Mouse (Mus musculus) hindbrain, embryonic 14.5 days (tissue): ENCODE measurements around the gene Ntn5. TPM values are rescaled to one million over a fixed set of nuclear protein-coding genes. Genes with fewer than 3 reads are reported as not detected.
A peak's percentile ranks its signal among the peaks of the same experiment; 100 is the strongest.

ENCODE experiments used
- ATAC-seq: fragments of 200-750 bp; cut with Nextera tagmentation; 2 replicates; pipeline ENCODE4 v1.8.0; 2017; ENCODE audit warnings: moderate number of reproducible peaks, mild to moderate bottlenecking, moderate TSS enrichment, moderate library complexity; ENCODE audit not compliant: low FRiP score
- DNase-seq: peaks from one replicate; pipeline ENCODE4 v3.0.0-alpha.2; 2015; ENCODE audit warnings: low spot score
- H3K27ac ChIP-seq: fragments of 300-500 bp; sonication (generic); 2 replicates; pipeline ENCODE4 v1.5.1; 2014; ENCODE audit warnings: mild to moderate bottlenecking, moderate library complexity
- H3K27me3 ChIP-seq: fragments of 300-500 bp; sonication (generic); 2 replicates; pipeline ENCODE4 v1.6.1; 2014; ENCODE audit warnings: mild to moderate bottlenecking, low read length, mixed read lengths; ENCODE audit not compliant: control insufficient read depth, insufficient read depth
- H3K36me3 ChIP-seq: fragments of 300-500 bp; sonication (generic); replicated peaks from 2 replicates; pipeline ENCODE4 v1.6.1; 2014; ENCODE audit not compliant: control insufficient read depth, insufficient read depth
- H3K4me1 ChIP-seq: fragments of 300-500 bp; sonication (generic); replicated peaks from 2 replicates; pipeline ENCODE4 v1.6.1; 2014; ENCODE audit warnings: antibody characterized with exemption, low read length, mixed read lengths; ENCODE audit not compliant: control insufficient read depth, insufficient read depth
- H3K4me2 ChIP-seq: fragments of 300-500 bp; sonication (generic); replicated peaks from 2 replicates; pipeline ENCODE4 v1.6.1; 2014; ENCODE audit warnings: mild to moderate bottlenecking, moderate library complexity
- H3K4me3 ChIP-seq: fragments of 300-500 bp; sonication (generic); replicated peaks from 2 replicates; pipeline ENCODE4 v1.5.1; 2014; ENCODE audit warnings: mild to moderate bottlenecking, low read length
- H3K9ac ChIP-seq: fragments of 300-500 bp; sonication (generic); 2 replicates; pipeline ENCODE4 v1.6.1; 2014
- H3K9me3 ChIP-seq: fragments of 300-500 bp; sonication (generic); 2 replicates; pipeline ENCODE4 v1.6.1; 2016; ENCODE audit warnings: low read length; ENCODE audit not compliant: control insufficient read depth
- WGBS: fragments of 180-500 bp; shearing (Covaris S2); extraction: QIAGEN DNeasy Blood & Tissue Kit; methylation state at CpG from one replicate; pipeline ENCODE4 v1.1.7; 2014; 5-methylcytosine and 5-hydroxymethylcytosine counted together
- polyA plus RNA-seq: library from polyadenylated mRNA; unstranded; fragments of >200 nt; fragmentation: Nextera tagmentation; extraction: Ambion mirVana; gene quantifications from 2 replicates; pipeline ENCODE4 v1.2.1, GENCODE M21; 2014

The Ntn5 gene
- polyA plus RNA-seq, 1 experiment from 2014 or later, result 1.3 TPM

DNA sequence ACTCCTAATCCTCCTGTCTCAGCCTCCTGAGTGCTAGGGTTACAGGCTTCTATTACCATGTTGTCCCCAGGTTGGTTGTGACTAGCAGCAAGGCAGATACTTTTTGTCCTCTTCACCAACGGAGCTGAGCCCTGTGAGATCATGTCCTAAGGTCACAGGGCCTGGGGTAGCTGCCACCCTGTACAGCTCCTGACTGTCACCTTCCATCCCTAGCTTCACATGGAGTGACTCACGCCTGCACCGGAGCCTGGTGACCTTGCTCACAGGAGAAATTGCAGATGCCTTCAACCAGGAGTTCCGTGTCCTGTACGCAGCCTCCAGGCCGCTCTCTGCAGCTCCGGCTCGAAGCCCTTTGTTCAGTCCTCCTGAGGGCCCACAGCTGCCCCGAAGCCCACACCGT is 42.6 kb downstream of the Ntn5 start:
- no peaks in the 10 kb centered on the region for H3K9me3 ChIP-seq
- 95% methylated on average over 10 of the region's 10 CpGs for WGBS
- H3K4me2 ChIP-seq, result no peak overlapping the region
- DNase-seq (no peak), ATAC-seq (no peak)
- H3K36me3 ChIP-seq, result peaks cover 60% of the 10 kb centered on the region
- H3K4me1 ChIP-seq, result no peaks in the 10 kb centered on the region
- no peak overlapping the region for H3K27ac ChIP-seq
- H3K27me3 ChIP-seq, result no peaks in the 10 kb centered on the region
- H3K9ac ChIP-seq, result no peak overlapping the region
- H3K4me3 ChIP-seq, result no peak overlapping the region

DNA sequence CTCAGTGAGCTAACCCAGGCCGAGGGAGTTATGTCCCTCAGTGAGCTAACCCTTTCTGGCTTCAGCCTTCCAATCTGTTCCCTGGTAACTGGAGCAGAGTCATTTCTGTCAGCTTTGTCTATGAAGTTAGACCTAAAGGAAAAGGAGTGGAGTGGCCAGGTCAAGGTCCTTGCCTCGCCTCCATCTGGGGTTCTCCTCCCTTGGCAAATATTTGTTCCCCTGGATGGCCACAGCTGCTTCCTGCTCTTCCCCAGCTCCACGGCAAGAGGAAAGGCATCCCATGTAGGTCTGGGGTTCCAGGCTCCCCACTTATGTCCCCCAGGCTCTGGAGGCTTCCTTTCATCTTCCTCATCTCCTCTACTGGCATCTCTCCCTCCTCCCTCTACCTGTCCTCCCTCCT is 43.8 kb downstream of the Ntn5 start:
- no peaks in the 10 kb centered on the region for H3K27me3 ChIP-seq
- no peak overlapping the region for H3K27ac ChIP-seq
- ATAC-seq (no peak), DNase-seq (no peak)
- H3K4me2 ChIP-seq, result no peak overlapping the region
- no peaks in the 10 kb centered on the region for H3K9me3 ChIP-seq
- H3K4me3 ChIP-seq, result no peak overlapping the region
- 86% methylated on average over 3 of the region's 3 CpGs for WGBS
- no peak overlapping the region for H3K9ac ChIP-seq
- no peaks in the 10 kb centered on the region for H3K4me1 ChIP-seq
- H3K36me3 ChIP-seq, result peaks cover 48% of the 10 kb centered on the region

DNA sequence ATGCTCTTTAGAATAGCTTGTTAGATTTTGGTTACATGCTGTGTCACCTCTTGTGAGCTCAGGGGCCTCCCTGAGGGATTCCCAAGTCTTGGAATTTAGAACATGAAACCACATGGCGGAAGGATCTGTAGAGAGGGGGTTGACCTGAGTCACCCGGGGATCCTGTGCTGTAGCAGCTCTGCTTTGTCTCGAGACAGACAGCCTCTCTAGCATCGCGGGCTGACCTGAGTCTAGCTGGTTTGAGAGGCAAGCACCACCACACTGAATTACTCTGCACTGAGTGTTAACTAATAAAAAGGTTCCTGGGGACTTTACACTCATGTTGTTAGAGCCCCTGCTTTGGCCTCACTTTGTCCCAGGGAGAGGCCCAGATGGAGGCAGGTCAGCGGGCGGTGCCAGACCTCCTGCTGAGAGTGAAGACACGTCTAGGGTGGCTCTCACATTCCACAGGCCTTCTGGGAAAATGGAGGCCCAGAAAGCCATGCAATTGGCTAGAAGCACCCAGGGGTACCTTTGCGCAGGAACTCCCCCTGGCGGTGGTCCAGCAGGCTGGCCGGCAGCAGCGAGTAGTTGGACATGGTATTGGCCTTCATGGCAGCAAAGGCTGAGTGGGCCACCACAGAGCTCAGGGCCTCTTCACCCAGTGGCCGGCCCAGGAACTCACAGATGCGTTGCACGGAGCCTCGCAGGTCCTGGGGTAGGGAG is 47.1 kb downstream of the Ntn5 start:
- no peaks in the 10 kb centered on the region for H3K4me1 ChIP-seq
- H3K36me3 ChIP-seq, result peaks cover 17% of the 10 kb centered on the region
- no peak overlapping the region for H3K27ac ChIP-seq
- no peak overlapping the region for H3K9ac ChIP-seq
- H3K4me3 ChIP-seq, result no peak overlapping the region
- ATAC-seq (no peak), DNase-seq (no peak)
- H3K9me3 ChIP-seq, result no peaks in the 10 kb centered on the region
- WGBS, result 18% methylated on average over 16 of the region's 16 CpGs
- no peak overlapping the region for H3K4me2 ChIP-seq
- H3K27me3 ChIP-seq, result no peaks in the 10 kb centered on the region

DNA sequence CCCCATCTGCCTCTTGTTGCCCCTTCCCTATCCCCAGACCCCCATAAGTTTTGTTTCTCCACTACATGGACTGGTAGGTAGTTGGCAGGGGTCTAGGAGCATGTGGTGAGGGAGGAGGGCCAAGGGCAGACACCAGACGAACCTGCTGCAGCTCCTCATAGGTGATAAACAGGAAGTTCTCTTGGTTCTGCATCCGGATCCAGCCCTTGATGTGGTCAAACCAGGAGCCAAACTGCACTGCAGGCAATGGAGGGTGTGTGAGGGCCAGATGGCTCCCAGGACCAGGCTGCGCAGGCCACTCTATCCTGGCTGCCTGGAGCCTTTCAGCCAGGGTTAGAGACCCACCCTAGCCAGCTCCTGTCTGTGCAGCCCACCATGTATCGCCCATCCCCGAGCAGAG is 49.7 kb downstream of the Ntn5 start:
- DNase-seq (no peak), ATAC-seq (no peak)
- Histone ChIP-seq H3K4me2 (no peak overlapping the region), H3K9me3 (no peaks in the 10 kb centered on the region), H3K9ac (no peak overlapping the region), H3K27ac (no peak overlapping the region), H3K4me1 (no peaks in the 10 kb centered on the region), H3K36me3 (no peaks in the 10 kb centered on the region; the same call in 1 of the 2 replicates), H3K4me3 (no peak overlapping the region), H3K27me3 (no peaks in the 10 kb centered on the region)
- 85% methylated on average over 5 of the region's 5 CpGs for WGBS

DNA sequence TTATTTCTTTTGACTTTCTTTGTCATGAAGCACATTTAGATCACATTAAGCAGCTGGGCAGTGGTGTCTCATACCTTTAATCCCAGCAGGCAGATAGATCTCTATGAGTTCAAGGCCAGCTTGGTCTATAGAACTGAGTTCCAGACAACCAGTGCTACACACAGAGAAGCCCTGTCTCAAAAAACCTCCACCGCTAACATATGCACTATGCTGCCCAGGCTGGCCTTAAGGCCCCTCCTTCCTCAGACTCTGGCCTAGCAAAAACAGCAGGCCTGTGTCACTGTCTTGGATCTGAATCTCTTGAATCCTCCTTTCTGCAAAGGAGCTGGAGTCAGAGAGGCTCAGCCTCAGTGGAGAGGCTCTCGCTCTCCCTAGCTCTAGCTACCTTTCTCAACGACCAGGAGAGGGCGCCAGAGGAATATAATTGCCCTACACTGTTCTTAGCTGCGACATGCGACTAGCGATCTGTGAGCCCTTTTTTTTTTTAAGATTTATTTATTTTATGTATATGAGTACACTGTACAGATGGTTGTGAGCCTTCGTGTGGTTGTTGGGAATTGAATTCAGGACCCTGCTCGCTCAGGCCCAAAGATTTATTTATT is 55.4 kb downstream of the Ntn5 start:
- peak; percentile 88 for DNase-seq
- H3K4me3 ChIP-seq, result no peak overlapping the region
- ATAC-seq, result peak; percentile 82; the same call in 1 of the 2 replicates
- H3K27ac ChIP-seq, result no peak overlapping the region
- no peaks in the 10 kb centered on the region for H3K27me3 ChIP-seq
- 6% methylated on average over 9 of the region's 9 CpGs for WGBS
- H3K9ac ChIP-seq, result no peak overlapping the region
- H3K4me1 ChIP-seq, result no peaks in the 10 kb centered on the region
- H3K36me3 ChIP-seq, result no peaks in the 10 kb centered on the region
- no peak overlapping the region for H3K4me2 ChIP-seq
- H3K9me3 ChIP-seq, result no peaks in the 10 kb centered on the region

DNA sequence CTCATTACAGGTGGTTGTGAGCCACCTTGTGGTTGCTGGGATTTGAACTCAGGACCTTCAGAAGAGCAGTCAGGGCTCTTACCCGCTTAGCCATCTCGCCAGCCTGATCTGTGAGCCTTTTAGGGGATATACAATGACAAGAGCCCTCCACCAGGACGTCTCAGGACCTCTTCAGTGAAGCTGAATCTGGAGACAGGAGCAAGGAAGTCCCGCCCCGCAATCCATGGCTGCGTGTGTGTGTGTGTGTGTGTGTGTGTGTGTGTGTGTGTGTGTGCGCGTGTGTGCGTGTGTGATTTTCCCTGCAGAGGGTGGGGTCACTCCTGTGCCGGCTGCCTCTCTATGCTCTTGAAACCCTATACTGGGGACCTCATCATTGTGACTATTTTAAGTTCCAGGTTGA is 56.0 kb downstream of the Ntn5 start:
- no peaks in the 10 kb centered on the region for H3K9me3 ChIP-seq
- ATAC-seq (no peak), DNase-seq (no peak)
- WGBS, result 67% methylated on average over 10 of the region's 10 CpGs
- H3K27me3 ChIP-seq, result no peaks in the 10 kb centered on the region
- no peak overlapping the region for H3K27ac ChIP-seq
- no peaks in the 10 kb centered on the region for H3K36me3 ChIP-seq
- no peak overlapping the region for H3K4me2 ChIP-seq
- no peak overlapping the region for H3K4me3 ChIP-seq
- H3K9ac ChIP-seq, result no peak overlapping the region
- no peaks in the 10 kb centered on the region for H3K4me1 ChIP-seq

DNA sequence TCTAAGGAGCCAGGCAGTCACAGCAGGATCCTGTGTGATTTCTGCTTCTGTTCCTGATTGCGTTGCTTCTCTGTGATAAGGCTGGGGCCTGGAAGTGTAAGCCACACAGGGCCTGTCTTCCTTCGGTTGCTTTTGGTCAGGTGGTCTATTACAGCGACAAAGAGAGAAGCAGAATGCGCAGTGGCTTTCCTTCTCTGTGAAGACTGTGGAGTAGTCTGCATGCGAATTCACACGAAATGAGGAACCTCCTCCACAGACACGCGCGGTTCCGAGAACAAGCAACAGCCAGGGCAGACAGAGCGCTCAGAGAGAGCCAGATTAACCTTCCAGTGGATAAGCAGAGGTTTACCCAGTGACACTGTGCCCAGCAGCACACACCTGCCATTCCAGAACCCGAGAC is 57.5 kb downstream of the Ntn5 start:
- whole genome bisulfite sequencing, result 84% methylated on average over 12 of the region's 12 CpGs

DNA sequence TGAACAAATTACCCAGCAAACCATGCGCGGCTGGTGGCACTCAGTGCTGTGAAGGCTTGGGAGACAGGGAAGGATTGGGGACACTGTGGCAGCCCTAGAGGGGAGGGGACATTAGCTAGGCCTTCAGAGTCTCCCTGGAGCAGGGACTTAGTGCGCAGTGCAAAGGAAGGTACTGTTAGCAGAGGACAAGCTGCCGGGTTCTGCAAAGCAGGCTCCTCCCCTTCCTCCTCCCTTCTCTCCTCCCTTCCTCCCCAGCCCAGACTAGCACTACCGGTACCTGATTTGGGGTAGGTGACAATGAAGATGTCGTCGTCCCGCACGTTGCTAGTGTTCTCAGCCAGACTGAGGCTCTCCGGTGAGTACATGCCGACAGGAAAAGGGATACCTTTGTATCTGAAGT is 58.0 kb downstream of the Ntn5 start:
- peak overlapping the region; percentile 18; the same call in 1 of the 2 replicates for H3K4me2 ChIP-seq
- H3K4me1 ChIP-seq, result no peaks in the 10 kb centered on the region
- no peaks in the 10 kb centered on the region for H3K36me3 ChIP-seq
- 37% methylated on average over 11 of the region's 11 CpGs for WGBS
- H3K9me3 ChIP-seq, result no peaks in the 10 kb centered on the region
- H3K4me3 ChIP-seq, result no peak overlapping the region
- no peak for DNase-seq
- no peak for ATAC-seq
- no peaks in the 10 kb centered on the region for H3K27me3 ChIP-seq
- no peak overlapping the region for H3K27ac ChIP-seq
- no peak overlapping the region; the same call in 1 of the 2 replicates for H3K9ac ChIP-seq

More for the DNA sequence above, 57.5 kb downstream of the Ntn5 start:
- H3K4me1 ChIP-seq, result no peaks in the 10 kb centered on the region
- no peak for DNase-seq
- H3K36me3 ChIP-seq, result no peaks in the 10 kb centered on the region
- H3K27ac ChIP-seq, result no peak overlapping the region
- H3K9ac ChIP-seq, result no peak overlapping the region
- no peak for ATAC-seq
- no peak overlapping the region for H3K4me3 ChIP-seq
- H3K9me3 ChIP-seq, result no peaks in the 10 kb centered on the region
- no peaks in the 10 kb centered on the region for H3K27me3 ChIP-seq
- no peak overlapping the region for H3K4me2 ChIP-seq

DNA sequence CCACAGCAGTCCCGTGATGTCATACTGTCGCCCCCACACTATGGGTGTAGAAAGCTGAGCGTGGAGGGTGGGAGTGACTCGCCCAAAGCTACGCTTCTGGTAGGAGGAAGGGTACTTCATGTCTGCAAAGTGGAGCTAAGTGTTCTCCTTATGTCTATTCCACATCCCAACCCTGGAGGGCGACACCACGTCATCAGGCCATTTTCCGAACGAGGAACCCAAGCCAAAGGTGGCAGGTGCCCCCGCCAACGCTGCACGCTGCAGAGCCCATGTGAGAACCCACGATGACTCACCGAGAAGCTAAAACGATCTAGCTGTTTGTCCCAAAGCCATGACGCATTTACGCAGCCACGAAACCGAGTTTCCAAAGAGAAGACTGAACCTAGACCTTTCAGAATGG is 58.5 kb downstream of the Ntn5 start:
- Histone ChIP-seq H3K4me2 (peak overlapping the region; percentile 18; the same call in 1 of the 2 replicates), H3K9me3 (no peaks in the 10 kb centered on the region), H3K36me3 (no peaks in the 10 kb centered on the region), H3K4me3 (no peak overlapping the region), H3K4me1 (no peaks in the 10 kb centered on the region), H3K27me3 (no peaks in the 10 kb centered on the region), H3K9ac (no peak overlapping the region), H3K27ac (no peak overlapping the region)
- no peak for DNase-seq
- WGBS, result 42% methylated on average over 19 of the region's 19 CpGs
- ATAC-seq, result no peak
